Mouse (Mus musculus) olfactory bulb, adult 2 months (tissue): Measurements from ENCODE around the gene Nup188. TPM values are rescaled to one million over a fixed set of nuclear protein-coding genes. Genes with fewer than 3 reads are reported as not detected.

Experiments
- H3K27ac ChIP-seq: fragments of 200-500 bp; 2 replicates; pipeline ENCODE4 v1.5.1; 2012; ENCODE audit warnings: low read depth, low read length; ENCODE audit not compliant: insufficient read depth
- H3K4me1 ChIP-seq: fragments of 200-500 bp; 2 replicates; pipeline ENCODE4 v1.6.1; 2012; ENCODE audit warnings: low read length; ENCODE audit not compliant: control insufficient read depth, insufficient read depth
- H3K4me3 ChIP-seq: fragments of 200-500 bp; 2 replicates; pipeline ENCODE4 v1.5.1; 2012; ENCODE audit warnings: mild to moderate bottlenecking, low read depth, low read length, moderate library complexity; ENCODE audit not compliant: insufficient read depth
- CTCF ChIP-seq: fragments of 200-500 bp; IDR thresholded peaks from 2 replicates; pipeline ENCODE4 v1.5.1; 2012; ENCODE audit warnings: low read depth, mild to moderate bottlenecking, low read length, moderate library complexity; ENCODE audit not compliant: insufficient read depth
- POLR2A ChIP-seq: fragments of 200-500 bp; IDR thresholded peaks from 2 replicates; pipeline ENCODE4 v1.6.1; 2012; ENCODE audit warnings: mild to moderate bottlenecking, low read depth, low read length, moderate library complexity; ENCODE audit not compliant: insufficient read depth
- WGBS: fragments of 180-500 bp; shearing (Covaris S2); methylation state at CpG from one replicate; pipeline ENCODE4 v1.1.7; 2018; 5-methylcytosine and 5-hydroxymethylcytosine counted together
- polyA plus RNA-seq: library from polyadenylated mRNA; stranded (reverse); fragments of >200 nt; gene quantifications from 2 replicates; pipeline ENCODE4 v1.2.4, GENCODE M21; 2012; ENCODE audit warnings: low replicate concordance; ENCODE audit not compliant: missing spikeins, insufficient read depth, insufficient read length

Gene Nup188
- polyA plus RNA-seq, 1 experiment, result not detected

DNA sequence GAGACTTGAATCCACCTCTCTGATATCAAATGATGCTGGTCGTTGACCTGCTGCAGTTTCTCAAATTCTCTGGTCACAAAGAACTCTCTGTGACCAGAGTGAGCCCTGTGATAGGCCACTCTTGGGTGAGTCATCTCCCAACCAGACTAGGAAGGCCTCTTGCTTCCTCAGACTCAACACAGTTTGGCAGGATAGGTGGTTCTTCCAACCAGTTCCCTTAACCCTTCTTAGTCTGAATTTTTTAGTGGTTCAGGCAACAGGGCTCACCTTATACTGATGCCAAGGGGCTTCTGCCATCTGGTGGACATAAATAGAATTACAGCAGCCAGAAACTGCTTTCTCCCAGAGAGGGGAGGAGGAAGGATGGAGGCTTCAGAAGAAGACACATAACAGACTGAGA, 16.1 kb upstream of the Nup188 start:
- TF ChIP-seq POLR2A (no peak), CTCF (no peak)
- 3% methylated on average over 1 of the region's 1 CpGs for WGBS
- 0 out of 2 replicates have a peak overlapping the region, but pooled peaks have one; percentile 8 for H3K27ac ChIP-seq

DNA sequence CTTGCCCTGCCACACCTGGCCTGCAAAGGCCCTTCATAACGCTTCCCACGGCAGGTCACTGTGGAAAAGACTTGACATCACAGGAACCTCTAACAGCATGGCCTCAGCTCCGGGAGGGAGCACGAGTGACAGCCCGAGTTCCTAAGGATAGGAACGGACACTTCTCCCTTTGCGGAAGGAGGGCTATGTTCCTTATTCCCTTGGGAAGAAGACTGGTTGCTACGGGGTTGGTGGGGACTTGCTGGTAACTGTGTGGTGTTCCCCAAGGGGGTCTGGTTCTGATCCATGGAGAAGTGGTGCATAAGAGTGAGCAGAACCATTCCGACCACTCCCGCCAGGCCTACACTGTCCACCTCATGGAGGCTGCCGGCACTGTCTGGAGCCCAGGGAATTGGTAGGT, 5.5 kb upstream of the Nup188 start, which contains the start of gene Gm28038:
Gene Gm28038 (plus strand): TSS at position 301 of the 400 bp plus-strand sequence.
- peaks cover 10% of the 10 kb centered on the region for H3K4me1 ChIP-seq
- no peak for TF ChIP-seq POLR2A
- no peak for TF ChIP-seq CTCF

More for the DNA sequence above, 16.1 kb upstream of the Nup188 start:
- no peak overlapping the region for H3K4me3 ChIP-seq
- H3K4me1 ChIP-seq, result peaks cover 13% of the 10 kb centered on the region

GRCm38 (mm10) chr2:30281651-30282050, 4.5 kb upstream of the Nup188 start:
- no peak for TF ChIP-seq CTCF
- no peak for TF ChIP-seq POLR2A
- no peak overlapping the region for H3K4me3 ChIP-seq
- WGBS, result 81% methylated on average over 3 of the region's 3 CpGs
- H3K27ac ChIP-seq, result no peak overlapping the region
- peaks cover 10% of the 10 kb centered on the region for H3K4me1 ChIP-seq

More for the DNA sequence above, 5.5 kb upstream of the Nup188 start, which contains the start of gene Gm28038:
- H3K27ac ChIP-seq, result no peak within 1 kb of the TSS
- 95% methylated on average over 11 of the region's 11 CpGs for WGBS
- H3K4me3 ChIP-seq, result no peak within 1 kb of the TSS

GRCm38 (mm10) chr2:30283193-30283592, 3.0 kb upstream of the Nup188 start:
- Histone ChIP-seq H3K4me1 (peaks cover 15% of the 10 kb centered on the region), H3K4me3 (no peak overlapping the region), H3K27ac (no peak overlapping the region)
- TF ChIP-seq CTCF (no peak), POLR2A (no peak)
- WGBS, result 94% methylated on average over 2 of the region's 2 CpGs

GRCm38 (mm10) chr2:30285004-30285403, 1.2 kb upstream of the Nup188 start:
- no peak for TF ChIP-seq CTCF
- TF ChIP-seq POLR2A, result no peak
- Histone ChIP-seq H3K27ac (no peak overlapping the region), H3K4me1 (peaks cover 15% of the 10 kb centered on the region), H3K4me3 (peak overlapping the region; percentile 87; the same call in 1 of the 2 replicates)
- WGBS, result 90% methylated on average over 5 of the region's 5 CpGs

GRCm38 (mm10) chr2:30285416-30286181, 598 bp upstream of the Nup188 start:
- peak overlapping the region; percentile 18; the same call in 1 of the 2 replicates for H3K27ac ChIP-seq
- WGBS, result 15% methylated on average over 38 of the region's 38 CpGs

DNA sequence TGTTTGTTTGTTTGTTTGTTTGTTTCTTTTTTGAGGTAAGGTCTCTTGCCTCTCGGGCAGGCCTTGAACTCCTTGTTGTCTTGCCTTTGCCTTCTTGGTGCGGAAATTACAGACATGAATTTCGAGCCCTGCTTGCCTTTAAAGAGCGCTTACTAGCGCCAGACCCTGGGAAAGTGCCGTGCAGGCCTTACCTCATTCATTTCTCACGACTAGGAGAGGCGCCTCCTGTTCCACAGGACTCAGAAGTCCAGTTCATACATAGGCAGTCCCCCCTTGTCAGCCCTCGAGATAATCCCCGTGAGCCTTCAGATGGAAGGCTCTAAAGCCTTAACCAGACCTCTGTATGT, 803 bp downstream of the Nup188 start:
- H3K4me1 ChIP-seq, result peaks cover 15% of the 10 kb centered on the region
- TF ChIP-seq POLR2A (no peak), CTCF (no peak)
- H3K4me3 ChIP-seq, result peak overlapping the region; percentile 87
- 1% methylated on average over 10 of the region's 10 CpGs for WGBS
- no peak overlapping the region for H3K27ac ChIP-seq

More at GRCm38 (mm10) chr2:30285416-30286181, 598 bp upstream of the Nup188 start:
- H3K4me3 ChIP-seq, result peak overlapping the region; percentile 87
- H3K4me1 ChIP-seq, result peaks cover 15% of the 10 kb centered on the region
- TF ChIP-seq POLR2A, result no peak
- TF ChIP-seq CTCF, result no peak

DNA sequence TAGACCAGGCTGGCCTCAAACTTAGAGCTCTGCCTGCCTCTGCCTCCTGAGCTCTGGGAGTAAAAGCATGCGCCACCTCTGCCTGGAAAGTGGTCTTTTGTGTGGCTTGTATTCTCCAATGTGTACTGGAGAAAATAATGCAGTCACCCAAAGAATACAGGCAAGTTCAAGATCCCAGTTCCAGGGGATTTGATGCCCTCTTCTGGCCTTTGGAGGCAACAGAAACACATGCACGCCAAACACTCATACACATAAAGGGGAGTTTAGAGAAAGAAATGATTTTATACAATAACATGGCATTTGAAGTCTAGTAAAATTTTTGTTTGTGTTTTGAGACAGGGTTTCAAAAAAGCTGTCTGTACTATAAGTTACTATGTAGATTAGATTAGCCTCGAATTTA, 13.3 kb downstream of the Nup188 start:
- 79% methylated on average over 3 of the region's 3 CpGs for WGBS
- Histone ChIP-seq H3K4me3 (no peak overlapping the region), H3K4me1 (no peaks in the 10 kb centered on the region), H3K27ac (no peak overlapping the region)
- no peak for TF ChIP-seq POLR2A
- no peak for TF ChIP-seq CTCF

DNA sequence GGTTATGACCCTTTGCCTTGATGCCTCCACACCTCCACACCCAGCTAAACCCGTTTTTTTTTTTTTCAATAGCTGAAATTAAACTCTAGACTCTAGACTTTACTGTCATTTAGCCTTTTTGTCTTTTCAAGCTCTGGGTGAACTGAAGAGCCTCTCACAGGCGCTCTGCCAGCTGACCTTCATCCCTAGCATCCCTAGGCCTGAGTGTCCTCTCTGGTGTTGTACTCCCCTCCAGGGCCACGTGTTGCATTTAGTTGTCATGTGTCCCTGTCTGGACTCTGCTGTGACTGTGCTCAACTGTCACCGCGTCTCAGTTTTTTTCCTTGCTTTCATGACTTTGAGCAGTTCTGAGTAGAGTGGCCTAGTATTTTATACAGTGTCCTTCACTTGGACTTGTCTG, 13.8 kb downstream of the Nup188 start:
- TF ChIP-seq POLR2A, result no peak
- TF ChIP-seq CTCF, result no peak
- Histone ChIP-seq H3K4me3 (no peak overlapping the region), H3K4me1 (no peaks in the 10 kb centered on the region), H3K27ac (no peak overlapping the region)
- 89% methylated on average over 5 of the region's 5 CpGs for WGBS

GRCm38 (mm10) chr2:30306087-30306486, 19.9 kb downstream of the Nup188 start:
- TF ChIP-seq POLR2A, result no peak
- TF ChIP-seq CTCF, result no peak
- WGBS, result 94% methylated on average over 7 of the region's 7 CpGs
- no peak overlapping the region for H3K4me3 ChIP-seq
- no peak overlapping the region for H3K27ac ChIP-seq
- H3K4me1 ChIP-seq, result no peaks in the 10 kb centered on the region
